Mouse (Mus musculus): ENCODE measurements around the gene Akt2.

The Akt2 gene

GRCm38 (mm10) chr7:27590088-27590487 is 1.3 kb upstream of the Akt2 start:
- no peak for DNase-seq (ENCODE audit: low spot score)

- no peak for DNase-seq (ENCODE audit: low spot score)
Observed at GRCm38 (mm10) chr7:27590566-27591213, 662 bp upstream of the Akt2 start.

GRCm38 (mm10) chr7:27592217-27592929 is 1.0 kb downstream of the Akt2 start:
- peak; percentile 35 for DNase-seq (ENCODE audit: low spot score)

- peak; percentile 33 for DNase-seq (ENCODE audit: low spot score)
Observed at GRCm38 (mm10) chr7:27592934-27593645, 1.7 kb downstream of the Akt2 start.

- DNase-seq (ENCODE audit: low spot score): peak; percentile 45
Observed at GRCm38 (mm10) chr7:27596586-27597503, 5.5 kb downstream of the Akt2 start.

GRCm38 (mm10) chr7:27598053-27598452 is 6.7 kb downstream of the Akt2 start:
- DNase-seq (ENCODE audit: low spot score): no peak

GRCm38 (mm10) chr7:27601628-27602027 is 10.3 kb downstream of the Akt2 start:
- DNase-seq (ENCODE audit: low spot score): no peak

- no peak for DNase-seq (ENCODE audit: low spot score)
Observed at GRCm38 (mm10) chr7:27602161-27602560, 10.8 kb downstream of the Akt2 start.

GRCm38 (mm10) chr7:27602835-27603234 is 11.5 kb downstream of the Akt2 start:
- DNase-seq (ENCODE audit: low spot score): no peak

- DNase-seq (ENCODE audit: low spot score): no peak
Observed at GRCm38 (mm10) chr7:27604661-27605348, 13.5 kb downstream of the Akt2 start.

GRCm38 (mm10) chr7:27605499-27606285 is 14.3 kb downstream of the Akt2 start:
- DNase-seq (ENCODE audit: low spot score): peak; percentile 34

- no peak for DNase-seq (ENCODE audit: low spot score)
Observed at GRCm38 (mm10) chr7:27606481-27607254, 15.3 kb downstream of the Akt2 start.

- peak; percentile 72 for DNase-seq (ENCODE audit: low spot score)
Observed at GRCm38 (mm10) chr7:27607580-27607979, 16.2 kb downstream of the Akt2 start.

GRCm38 (mm10) chr7:27608130-27608529 is 16.8 kb downstream of the Akt2 start:
- no peak for DNase-seq (ENCODE audit: low spot score)

GRCm38 (mm10) chr7:27609285-27609684 is 17.9 kb downstream of the Akt2 start:
- no peak for DNase-seq (ENCODE audit: low spot score)

GRCm38 (mm10) chr7:27609688-27610087 is 18.3 kb downstream of the Akt2 start:
- DNase-seq (ENCODE audit: low spot score): no peak

- no peak for DNase-seq (ENCODE audit: low spot score)
Observed at GRCm38 (mm10) chr7:27610370-27610769, 19.0 kb downstream of the Akt2 start.

- DNase-seq (ENCODE audit: low spot score): no peak
Observed at GRCm38 (mm10) chr7:27610871-27611270, 19.5 kb downstream of the Akt2 start.

- no peak for DNase-seq (ENCODE audit: low spot score)
Observed at GRCm38 (mm10) chr7:27612940-27613339, 21.6 kb downstream of the Akt2 start.
